Mouse (Mus musculus): ENCODE data around the gene Gm8332.
"Not testable (repeated sequence)": the region's sequence is repeated elsewhere in the genome, so short reads cannot be mapped to it uniquely, and the experiment has no call there.

DNA sequence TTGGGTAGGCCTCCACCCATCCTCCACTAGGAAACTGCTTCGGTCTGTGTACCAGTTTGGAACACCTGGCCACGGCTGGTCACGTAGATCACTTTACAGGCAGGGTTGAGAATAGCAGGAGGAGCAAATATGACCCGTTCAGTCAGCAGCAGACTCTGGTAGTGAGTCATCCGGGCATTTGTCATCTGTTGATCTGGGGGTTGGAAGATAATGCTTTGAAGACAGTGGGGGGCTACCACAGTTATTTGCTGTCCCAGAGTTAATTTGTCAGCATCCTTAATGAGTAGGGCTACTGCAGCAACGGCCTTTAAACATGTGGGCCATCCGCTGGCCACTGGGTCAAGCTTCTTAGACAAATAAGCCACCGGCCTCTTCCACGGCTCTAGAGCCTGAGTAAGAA is 38.4 kb downstream of the Gm8332 start:
- not testable (repeated sequence) for TF ChIP-seq HCFC1 (IDR thresholded peaks at IDR 0.05; ENCODE audit: borderline replicate concordance, insufficient read depth, low read length); ZC3H11A (IDR thresholded peaks at IDR 0.05; ENCODE audit: borderline replicate concordance, low read depth, low read length); CHD2 (IDR thresholded peaks at IDR 0.05; ENCODE audit: low read depth, low read length)
